Mouse (Mus musculus): ENCODE results near the gene Arnt2. TPM values are rescaled to one million over a fixed set of nuclear protein-coding genes. Genes with fewer than 3 reads are reported as not detected.

The Arnt2 gene
- total RNA-seq (2015; ENCODE audit: low replicate concordance): not detected in 2 replicates
- total RNA-seq (2017; ENCODE audit: low replicate concordance): not detected in 2 replicates

DNA sequence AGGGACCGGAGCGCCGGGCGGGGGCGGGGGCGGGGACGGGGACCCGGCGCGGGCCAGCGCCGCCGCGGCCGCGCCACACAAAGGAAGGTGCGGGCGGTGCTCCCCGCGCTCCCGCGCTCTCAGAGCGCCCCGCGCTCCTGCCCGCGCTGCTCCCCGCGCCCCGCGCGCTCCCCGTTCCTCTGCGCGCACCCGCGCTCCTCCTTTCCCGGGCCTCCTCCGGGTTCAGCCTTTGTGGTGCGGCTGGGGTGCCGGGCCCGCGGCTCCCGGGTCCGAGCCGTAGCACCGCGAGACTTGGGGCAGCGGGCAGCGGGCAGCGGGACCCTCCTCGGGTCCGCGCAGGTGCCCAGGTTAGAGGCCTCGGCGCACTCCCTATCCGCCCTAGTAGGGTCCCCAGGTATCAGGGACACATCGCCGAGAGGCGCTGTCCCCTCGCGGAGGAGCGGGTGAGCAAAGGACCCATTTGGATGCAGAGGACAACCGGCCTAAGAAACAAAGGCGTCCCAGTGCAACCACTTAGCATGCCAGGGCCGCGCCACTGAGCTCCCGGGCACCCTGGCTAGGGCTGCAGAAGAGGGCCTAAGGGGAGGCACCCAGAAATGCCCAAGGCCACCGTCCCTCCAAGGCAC, at the start of gene Arnt2:
Gene Arnt2, minus strand, starts transcription at position 281 of the 626 bp plus-strand sequence.
- ATAC-seq (replicated peaks; ENCODE audit: low FRiP score, poor library complexity, severe bottlenecking): no peak

DNA sequence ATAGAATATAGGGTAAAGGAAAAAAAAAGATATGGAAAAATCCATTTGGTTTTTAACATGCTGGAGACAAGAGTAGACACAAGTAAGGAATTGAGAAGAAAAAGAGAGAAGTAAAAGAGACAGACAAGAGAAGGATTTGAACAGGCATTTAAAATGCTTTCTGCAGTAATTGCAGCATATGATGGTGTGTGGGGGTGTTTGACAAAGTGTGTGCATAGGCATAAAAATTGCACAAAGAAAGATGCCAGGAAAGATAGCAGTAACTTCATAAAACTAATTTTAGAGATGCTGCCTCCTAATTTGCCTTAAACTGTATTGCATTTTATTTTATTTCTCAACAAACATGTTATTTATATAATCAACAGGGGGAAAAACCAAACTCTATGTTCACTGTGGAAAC, 41.7 kb upstream of the Arnt2 start:
- ATAC-seq (replicated peaks; ENCODE audit: low FRiP score, poor library complexity, severe bottlenecking): no peak

DNA sequence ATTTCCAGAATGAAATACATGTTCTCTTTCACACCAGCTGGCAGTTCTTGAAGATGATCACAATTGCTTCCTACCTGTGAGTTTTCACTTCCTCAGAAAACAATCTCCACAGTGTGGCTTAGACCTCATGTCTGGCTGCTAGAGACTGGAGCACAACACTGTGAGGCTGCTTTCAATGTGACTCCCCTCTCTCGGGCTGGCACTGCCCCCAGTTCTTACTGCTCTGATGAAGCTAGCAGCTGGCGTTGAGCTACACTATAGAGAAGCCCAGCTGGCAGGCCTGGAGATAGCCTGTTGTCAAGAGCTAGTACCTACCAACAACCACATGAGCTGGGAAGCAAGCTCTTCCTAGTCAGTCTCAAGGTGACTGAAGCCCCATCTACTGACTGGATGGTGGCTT, 39.1 kb upstream of the Arnt2 start:
- ATAC-seq (replicated peaks; ENCODE audit: low FRiP score, poor library complexity, severe bottlenecking): no peak

DNA sequence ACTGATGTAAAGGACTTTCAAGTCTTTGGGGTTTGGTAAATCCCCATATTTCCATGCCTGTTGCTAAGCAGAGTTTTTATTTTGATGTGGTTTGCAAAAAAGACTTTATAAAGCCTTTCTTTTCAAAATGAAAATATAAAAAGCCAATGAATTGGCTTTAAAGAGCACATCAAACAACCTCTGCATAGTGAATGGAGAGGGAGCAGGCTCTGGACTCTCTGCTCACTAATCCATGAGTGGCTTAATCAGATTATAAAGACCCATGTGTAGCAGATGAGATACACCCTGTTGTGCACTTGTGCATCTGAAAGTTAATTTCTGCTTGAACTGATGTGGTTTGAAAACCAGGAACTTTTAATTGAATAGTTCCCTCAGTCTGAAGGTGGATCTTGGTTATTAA, 38.5 kb upstream of the Arnt2 start:
- no peak for ATAC-seq (replicated peaks; ENCODE audit: low FRiP score, poor library complexity, severe bottlenecking)

- no peak for ATAC-seq (replicated peaks; ENCODE audit: low FRiP score, poor library complexity, severe bottlenecking)
Observed at GRCm38 (mm10) chr7:84447740-84448435, 37.9 kb upstream of the Arnt2 start.

DNA sequence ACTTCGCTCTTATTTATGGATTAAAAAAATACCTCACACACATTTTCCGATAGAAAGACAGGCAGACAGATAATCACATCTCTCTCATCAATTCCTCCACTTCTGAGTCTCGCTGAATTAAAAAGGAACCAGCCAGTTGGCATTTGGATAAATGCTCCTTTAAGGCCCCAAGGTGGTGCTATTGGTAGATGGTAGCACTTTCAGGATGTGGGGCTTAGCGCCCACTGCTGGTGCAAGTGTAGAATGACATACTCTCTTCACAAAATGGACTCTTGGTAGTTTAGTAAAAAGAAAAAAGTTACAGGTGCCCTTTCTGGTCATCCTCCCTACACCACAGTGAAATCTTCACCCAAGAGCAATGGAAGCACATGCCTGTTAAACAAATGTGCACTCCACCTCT, 37.1 kb upstream of the Arnt2 start:
- no peak for ATAC-seq (replicated peaks; ENCODE audit: low FRiP score, poor library complexity, severe bottlenecking)

- no peak for ATAC-seq (replicated peaks; ENCODE audit: low FRiP score, poor library complexity, severe bottlenecking)
Observed at GRCm38 (mm10) chr7:84442343-84442911, 32.5 kb upstream of the Arnt2 start.

- ATAC-seq (replicated peaks; ENCODE audit: low FRiP score, poor library complexity, severe bottlenecking): no peak
Observed at GRCm38 (mm10) chr7:84439606-84440005, 29.6 kb upstream of the Arnt2 start.

DNA sequence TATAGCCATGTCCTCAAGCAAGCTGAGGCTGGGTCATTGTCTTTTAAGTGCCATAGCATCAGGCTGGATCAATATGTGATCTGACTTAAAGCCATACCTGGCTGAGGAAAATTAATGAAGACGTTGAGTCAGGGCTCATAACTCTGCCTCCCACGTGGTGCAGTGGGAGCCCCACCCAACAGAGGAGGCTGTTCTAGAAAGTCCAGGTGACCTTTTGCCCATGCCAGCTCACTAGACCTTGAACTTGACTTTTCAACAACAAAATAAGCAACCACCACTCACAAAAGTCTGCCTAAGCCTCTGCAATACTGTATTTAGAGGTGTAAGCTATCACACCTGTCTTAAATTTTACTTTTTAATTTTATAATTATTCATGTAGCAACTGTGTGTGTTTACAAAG, 24.9 kb upstream of the Arnt2 start:
- no peak for ATAC-seq (replicated peaks; ENCODE audit: low FRiP score, poor library complexity, severe bottlenecking)

DNA sequence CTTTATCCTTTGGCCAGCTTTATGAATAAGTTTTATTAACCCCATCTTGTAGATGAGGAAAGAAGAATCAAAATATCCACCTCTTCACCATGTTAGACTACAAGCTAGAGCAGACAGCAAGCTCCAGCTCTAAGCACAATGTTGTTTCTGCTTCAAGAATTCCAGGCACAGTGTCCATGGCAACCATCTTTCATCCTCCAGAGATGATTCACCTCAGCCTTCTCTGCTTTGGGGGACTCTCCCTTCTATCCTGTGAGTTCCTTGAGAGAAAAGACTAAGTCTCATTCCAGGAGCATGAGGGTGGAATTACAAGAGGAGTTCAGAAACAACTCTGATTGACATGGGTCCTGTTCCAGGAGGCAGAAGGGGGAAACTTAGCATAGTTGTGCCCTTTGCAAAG, 22.2 kb upstream of the Arnt2 start:
- ATAC-seq (replicated peaks; ENCODE audit: low FRiP score, poor library complexity, severe bottlenecking): no peak

DNA sequence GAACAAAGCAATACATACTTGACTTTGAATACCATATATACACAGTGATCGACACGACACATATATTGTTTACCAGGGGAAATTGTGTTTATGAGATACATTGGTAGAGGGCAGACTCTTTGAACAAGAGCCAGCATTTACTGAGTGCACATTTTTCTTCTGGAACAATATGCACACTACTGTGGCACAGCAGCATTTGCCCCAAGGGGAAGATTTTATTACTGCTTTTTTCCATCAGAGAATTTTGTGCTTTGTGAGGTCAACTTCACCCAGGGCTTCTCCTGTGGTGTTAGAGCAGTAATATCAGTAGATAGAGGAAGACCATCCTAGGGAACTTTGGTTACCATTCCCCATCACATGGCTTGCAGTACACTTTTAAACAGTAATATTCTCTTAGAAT, 17.2 kb upstream of the Arnt2 start:
- ATAC-seq (replicated peaks; ENCODE audit: low FRiP score, poor library complexity, severe bottlenecking): no peak

GRCm38 (mm10) chr7:84424670-84425385, 14.9 kb upstream of the Arnt2 start:
- ATAC-seq (replicated peaks; ENCODE audit: low FRiP score, poor library complexity, severe bottlenecking): no peak

- no peak for ATAC-seq (replicated peaks; ENCODE audit: low FRiP score, poor library complexity, severe bottlenecking)
Observed at GRCm38 (mm10) chr7:84421753-84422152, 11.8 kb upstream of the Arnt2 start.

- no peak for ATAC-seq (replicated peaks; ENCODE audit: low FRiP score, poor library complexity, severe bottlenecking)
Observed at GRCm38 (mm10) chr7:84421291-84421665, 11.3 kb upstream of the Arnt2 start.

- ATAC-seq (replicated peaks; ENCODE audit: low FRiP score, poor library complexity, severe bottlenecking): no peak
Observed at GRCm38 (mm10) chr7:84420581-84421290, 10.8 kb upstream of the Arnt2 start.

DNA sequence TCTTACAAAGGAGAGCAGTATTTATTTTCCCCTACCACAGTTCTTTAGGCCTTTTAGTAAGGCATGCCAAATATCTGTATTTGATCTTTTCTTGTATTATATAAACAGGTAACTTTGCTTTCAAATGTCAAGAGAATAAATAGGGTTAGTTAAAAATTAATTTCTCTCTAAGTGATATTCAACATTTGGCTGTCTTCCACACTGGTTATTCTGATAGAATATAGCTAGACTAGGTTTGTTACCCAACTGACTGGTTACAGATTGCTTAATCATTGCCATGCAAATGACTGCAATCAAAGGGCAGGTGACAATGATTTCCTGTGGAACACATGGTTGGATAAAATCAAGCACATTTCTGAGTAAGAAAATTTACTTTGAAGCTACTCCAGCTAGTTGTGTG, 7.5 kb upstream of the Arnt2 start:
- no peak for ATAC-seq (replicated peaks; ENCODE audit: low FRiP score, poor library complexity, severe bottlenecking)

DNA sequence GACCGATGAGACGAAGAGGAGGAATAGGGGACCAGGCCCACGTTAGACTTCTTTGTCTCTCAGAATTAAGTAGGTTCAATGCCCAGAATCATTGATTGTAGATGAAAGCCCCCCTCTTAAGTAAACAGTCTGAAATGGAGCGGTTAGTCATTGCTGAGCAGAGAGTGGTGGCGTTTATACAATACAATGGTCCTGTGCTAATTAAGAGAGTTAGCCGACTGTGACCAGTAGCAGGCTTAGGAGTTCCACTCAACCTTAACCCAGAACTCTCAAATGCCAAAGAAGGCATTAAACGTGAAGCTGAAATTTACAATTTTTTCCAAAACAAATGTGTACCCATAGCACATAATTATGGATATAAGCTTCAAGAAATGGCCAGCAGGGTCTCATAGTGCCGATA, 2.6 kb upstream of the Arnt2 start:
- no peak for ATAC-seq (replicated peaks; ENCODE audit: low FRiP score, poor library complexity, severe bottlenecking)

DNA sequence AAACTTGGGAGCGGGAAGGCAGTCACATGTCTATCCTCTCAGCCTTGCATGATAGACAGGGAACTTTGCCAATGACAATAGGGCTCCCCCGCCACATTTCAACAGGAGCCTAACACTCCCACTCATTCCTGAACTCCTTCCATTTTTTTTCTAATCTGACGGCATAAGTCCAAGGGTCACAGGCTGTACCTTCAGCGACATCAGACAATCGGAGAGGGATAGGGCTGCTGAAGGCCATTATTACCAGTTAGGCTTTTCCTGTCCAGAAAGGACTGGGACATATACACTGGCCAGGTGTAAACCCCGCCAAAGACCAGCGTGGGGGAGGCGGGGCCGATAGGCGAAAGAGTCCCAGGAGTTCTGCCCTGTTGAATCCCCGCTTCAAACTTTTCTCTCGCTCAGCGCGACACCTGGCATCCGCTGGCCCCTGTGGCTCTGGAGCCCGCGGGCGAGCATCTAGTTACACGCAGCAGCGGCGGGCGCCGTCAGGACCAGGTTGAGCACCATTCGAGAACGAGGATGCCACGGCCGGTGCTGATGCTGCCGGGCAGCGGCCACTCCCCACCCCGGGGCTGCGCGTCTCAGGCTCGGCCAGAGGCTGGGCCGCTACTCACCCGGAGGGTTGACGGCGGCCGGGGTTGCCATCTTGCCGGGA, 608 bp downstream of the Arnt2 start:
- ATAC-seq (replicated peaks; ENCODE audit: low FRiP score, poor library complexity, severe bottlenecking): no peak

GRCm38 (mm10) chr7:84408282-84408681, 1.7 kb downstream of the Arnt2 start:
- no peak for ATAC-seq (replicated peaks; ENCODE audit: low FRiP score, poor library complexity, severe bottlenecking)

- ATAC-seq (replicated peaks; ENCODE audit: low FRiP score, poor library complexity, severe bottlenecking): no peak
Observed at GRCm38 (mm10) chr7:84403371-84403770, 6.6 kb downstream of the Arnt2 start.
